ENCODE assay signal across 20 mouse cellular contexts in genomic region chr1:155843538-155843937, GRCm38 (mm10). TPM values are rescaled to one million over a fixed set of nuclear protein-coding genes. Genes with fewer than 3 reads are reported as not detected.
DNase-seq lines count a peak whose midpoint lies in the region; ATAC-seq and TF ChIP-seq lines count a peak whose summit lies in the region.
"Had no signal": no experiment of that assay in that cellular context is flagged by ENCODE, and none has a peak within 500 bp of the region (broad histone marks: within the 10 kb centered on the region; RNA-seq: fewer than 3 reads in every experiment).

No protein-coding gene starts in this region.

- H3K4me1 ChIP-seq in heart, embryonic 13.5 days = peaks cover 18% of the 10 kb centered on the region
- peaks cover 12% of the 10 kb centered on the region for H3K4me1 ChIP-seq in liver, adult 2 months (ENCODE audit: control insufficient read depth, insufficient read depth, low read length)
- H3K4me1 ChIP-seq in liver, embryonic 11.5 days (replicated peaks; ENCODE audit: control insufficient read depth, insufficient read depth, low read length) = peaks cover 6% of the 10 kb centered on the region
- H3K4me1 ChIP-seq in liver, postnatal 0 days (ENCODE audit: insufficient read depth) = peaks cover 12% of the 10 kb centered on the region
- H3K4me1 ChIP-seq in hindbrain, embryonic 14.5 days (replicated peaks; ENCODE audit: control insufficient read depth, insufficient read depth, low read length) = no peaks in the 10 kb centered on the region
- H3K4me1 ChIP-seq: midbrain, embryonic 12.5 days had no signal

- TF ChIP-seq EP300 in liver, postnatal 0 days (IDR thresholded peaks at IDR 0.05; ENCODE audit: low read depth) = no peak

- H3K79me2 ChIP-seq in liver, adult 2 months (ENCODE audit: control insufficient read depth, insufficient read depth, low read length) = no peaks in the 10 kb centered on the region

- intact Hi-C loops in heart, postnatal 10 days (cut with DNase I) = no loop called here

- no peak overlapping the region for H3K9ac ChIP-seq in heart, embryonic 13.5 days
- H3K9ac ChIP-seq in liver, adult 2 months (ENCODE audit: low read depth, low read length) = peak overlapping the region; percentile 5; the same call in 1 of the 2 replicates
- no peak overlapping the region for H3K9ac ChIP-seq in liver, embryonic 11.5 days (ENCODE audit: low read depth, low read length)
- H3K9ac ChIP-seq in liver, postnatal 0 days (replicated peaks) = no peak overlapping the region
- H3K9ac ChIP-seq in hindbrain, embryonic 14.5 days = no peak overlapping the region
- H3K9ac ChIP-seq: liver, embryonic 14.5 days; midbrain, embryonic 12.5 days had no signal

- peaks cover 36% of the 10 kb centered on the region for H3K36me3 ChIP-seq in heart, embryonic 13.5 days
- H3K36me3 ChIP-seq in liver, adult 2 months (ENCODE audit: control insufficient read depth, insufficient read depth, low read length) = peaks cover 20% of the 10 kb centered on the region
- peaks cover 7% of the 10 kb centered on the region; the same call in 1 of the 2 replicates for H3K36me3 ChIP-seq in liver, embryonic 11.5 days (ENCODE audit: control insufficient read depth, insufficient read depth, low read length)
- peaks cover 29% of the 10 kb centered on the region for H3K36me3 ChIP-seq in liver, postnatal 0 days (replicated peaks; ENCODE audit: insufficient read depth, low read length)
- peaks cover 40% of the 10 kb centered on the region for H3K36me3 ChIP-seq in hindbrain, embryonic 14.5 days (replicated peaks; ENCODE audit: control insufficient read depth, insufficient read depth)

- H3K27ac ChIP-seq in heart, embryonic 13.5 days (replicated peaks) = 0 out of 2 replicates have a peak overlapping the region, but pooled peaks have one; percentile 34
- peak overlapping the region; percentile 22; the same call in 1 of the 2 replicates for H3K27ac ChIP-seq in liver, adult 2 months (replicated peaks; ENCODE audit: insufficient read depth, low read depth, low read length)
- H3K27ac ChIP-seq in liver, embryonic 11.5 days (ENCODE audit: low read depth, low read length) = no peak overlapping the region
- H3K27ac ChIP-seq in liver, postnatal 0 days (ENCODE audit: low read depth) = 0 out of 2 replicates have a peak overlapping the region, but pooled peaks have one; percentile 48
- H3K27ac ChIP-seq in hindbrain, embryonic 14.5 days = no peak overlapping the region
- H3K27ac ChIP-seq: hindbrain, postnatal 0 days; liver, embryonic 14.5 days; midbrain, embryonic 12.5 days had no signal

- H3K4me2 ChIP-seq in heart, embryonic 13.5 days = no peak overlapping the region
- H3K4me2 ChIP-seq in liver, embryonic 11.5 days = no peak overlapping the region
- no peak overlapping the region for H3K4me2 ChIP-seq in liver, postnatal 0 days (ENCODE audit: low read depth, low read length)
- H3K4me2 ChIP-seq in hindbrain, embryonic 14.5 days (replicated peaks) = no peak overlapping the region
- H3K4me2 ChIP-seq: midbrain, embryonic 12.5 days had no signal

- H3K9me3 ChIP-seq in heart, embryonic 13.5 days = no peaks in the 10 kb centered on the region
- H3K9me3 ChIP-seq in liver, embryonic 11.5 days (ENCODE audit: control insufficient read depth, low read length) = 0 out of 2 replicates have a peak, but pooled peaks cover 1% of the 10 kb centered on the region
- peaks cover 3% of the 10 kb centered on the region; the same call in 1 of the 2 replicates for H3K9me3 ChIP-seq in liver, postnatal 0 days (ENCODE audit: low read length)
- no peaks in the 10 kb centered on the region for H3K9me3 ChIP-seq in hindbrain, embryonic 14.5 days (ENCODE audit: control insufficient read depth, low read length)
- H3K9me3 ChIP-seq: midbrain, embryonic 12.5 days had no signal

- TF ChIP-seq POLR2A in liver, adult 2 months (IDR thresholded peaks at IDR 0.05; ENCODE audit: extremely low read depth, insufficient read depth, low read length) = no peak

- H3K4me3 ChIP-seq in heart, embryonic 13.5 days = no peak overlapping the region
- H3K4me3 ChIP-seq in liver, adult 2 months (ENCODE audit: insufficient read depth, low read depth, low read length) = no peak overlapping the region
- no peak overlapping the region for H3K4me3 ChIP-seq in liver, embryonic 11.5 days (ENCODE audit: low read depth, low read length)
- no peak overlapping the region for H3K4me3 ChIP-seq in liver, postnatal 0 days (ENCODE audit: low read depth, low read length)
- no peak overlapping the region for H3K4me3 ChIP-seq in hindbrain, embryonic 14.5 days (replicated peaks; ENCODE audit: low read length)
- H3K4me3 ChIP-seq: midbrain, embryonic 12.5 days had no signal

- H3K27me3 ChIP-seq in heart, embryonic 13.5 days (replicated peaks) = no peaks in the 10 kb centered on the region
- no peaks in the 10 kb centered on the region for H3K27me3 ChIP-seq in liver, adult 2 months (ENCODE audit: control insufficient read depth, insufficient read depth, low read length)
- no peaks in the 10 kb centered on the region for H3K27me3 ChIP-seq in liver, embryonic 11.5 days (replicated peaks; ENCODE audit: control insufficient read depth, insufficient read depth, low read length)
- H3K27me3 ChIP-seq in liver, postnatal 0 days (ENCODE audit: insufficient read depth, low read length) = no peaks in the 10 kb centered on the region
- no peaks in the 10 kb centered on the region for H3K27me3 ChIP-seq in hindbrain, embryonic 14.5 days (ENCODE audit: control insufficient read depth, insufficient read depth, low read length)
- H3K27me3 ChIP-seq: midbrain, embryonic 12.5 days; Patski had no signal

- WGBS in heart, embryonic 13.5 days = 72% methylated on average over 4 of the region's 4 CpGs
- 24% methylated on average over 4 of the region's 4 CpGs for WGBS in liver, adult 2 months
- WGBS in liver, embryonic 11.5 days = 79% methylated on average over 4 of the region's 4 CpGs
- 63% methylated on average over 4 of the region's 4 CpGs for WGBS in liver, postnatal 0 days (ENCODE audit: insufficient replicate concordance)
- 93% methylated on average over 4 of the region's 4 CpGs for WGBS in hindbrain, embryonic 14.5 days

- no peak for ATAC-seq in heart, embryonic 13.5 days (ENCODE audit: extremely low read depth, insufficient number of reproducible peaks, low FRiP score, low TSS enrichment)
- ATAC-seq in liver, embryonic 11.5 days (replicated peaks; ENCODE audit: low FRiP score) = no peak
- peak; percentile 75 for ATAC-seq in liver, postnatal 0 days
- no peak for ATAC-seq in hindbrain, embryonic 14.5 days (ENCODE audit: low FRiP score)
- ATAC-seq: activated CD4-positive, CD25-positive, alpha-beta regulatory T cell, adult 4 months; hindbrain, postnatal 0 days had no signal

- TF ChIP-seq CTCF in liver, adult 2 months (IDR thresholded peaks at IDR 0.05; ENCODE audit: low read depth, low read length) = no peak
- TF ChIP-seq CTCF in liver, postnatal 0 days (IDR thresholded peaks at IDR 0.05; ENCODE audit: low read depth) = no peak

- DNase-seq in heart, postnatal 10 days = no peak
- peak; percentile 80 for DNase-seq in liver, adult 2 months (ENCODE audit: extremely low read depth, low read depth, low spot score)
- no peak for DNase-seq in liver, embryonic 11.5 days (ENCODE audit: low spot score)
- peak; percentile 34 for DNase-seq in CD4-positive helper T cell, adult 2 months (ENCODE audit: low read depth, low spot score)
- no peak for DNase-seq in liver, postnatal 0 days
- DNase-seq in cerebellum, postnatal 4 days (ENCODE audit: low spot score in 2 of 2) = no peak
- DNase-seq in hindbrain, embryonic 14.5 days (ENCODE audit: low spot score) = no peak
- DNase-seq: adrenal gland, postnatal 36 days; B cell, adult 2 months; cerebellum, adult 9-10 months; gastrocnemius, postnatal 10 days; heart, postnatal 4 days; right cerebral cortex, postnatal 14 days; thymus, postnatal 4 days had no signal

RNA-seq across cellular contexts. Expression of gene Qsox1, which starts 30.8 kb away (rescaled TPM):
- 26.2 and 29.2 TPM in 2 replicates for polyA plus RNA-seq in heart, embryonic 13.5 days (2015; fragmentation: Nextera tagmentation; extraction: Ambion mirVana)
- 10 to 100 TPM; 64.9 to 69.7 TPM for total RNA-seq in heart, postnatal 10 days (2021)
- total RNA-seq in liver, adult 2 months (2014; rRNA removed) = 221 and 249 TPM in 2 replicates
- 475 and 543 TPM in 2 replicates for polyA plus RNA-seq in liver, adult 2 months (2012; rRNA removed)
- 22.4 and 26.3 TPM in 2 replicates for polyA plus RNA-seq in liver, embryonic 11.5 days (2014; fragmentation: Nextera tagmentation; extraction: Ambion mirVana)
- polyA plus RNA-seq in liver, postnatal 0 days (2015; fragmentation: Nextera tagmentation; extraction: Ambion mirVana) = 238 and 239 TPM in 2 replicates
- 10.0 and 12.0 TPM in 2 replicates for polyA plus RNA-seq in hindbrain, embryonic 14.5 days (2014; fragmentation: Nextera tagmentation; extraction: Ambion mirVana)

Comparison
In these comparisons a context has a peak if more than half of its experiments do, and no peak if none do; other contexts are left out.
1. H3K27ac ChIP-seq: peak in heart, embryonic 13.5 days (single experiment), liver, adult 2 months (single experiment) and liver, postnatal 0 days (single experiment); none in liver, embryonic 11.5 days (single experiment) and hindbrain, embryonic 14.5 days (single experiment).
2. DNase-seq: peak in liver, adult 2 months (single experiment) and CD4-positive helper T cell, adult 2 months (single experiment); none in heart, postnatal 10 days (0 of 2), liver, embryonic 11.5 days (single experiment), liver, postnatal 0 days (single experiment), cerebellum, postnatal 4 days (0 of 2) and hindbrain, embryonic 14.5 days (single experiment).